Mouse (Mus musculus) olfactory bulb, adult 2 months (tissue): Measurements from ENCODE around the gene Bivm. TPM values are rescaled to one million over a fixed set of nuclear protein-coding genes. Genes with fewer than 3 reads are reported as not detected.

ENCODE experiments used
- H3K27ac ChIP-seq: fragments of 200-500 bp; 2 replicates; pipeline ENCODE4 v1.5.1; 2012; ENCODE audit warnings: low read depth, low read length; ENCODE audit not compliant: insufficient read depth
- H3K4me1 ChIP-seq: fragments of 200-500 bp; 2 replicates; pipeline ENCODE4 v1.6.1; 2012; ENCODE audit warnings: low read length; ENCODE audit not compliant: control insufficient read depth, insufficient read depth
- H3K4me3 ChIP-seq: fragments of 200-500 bp; 2 replicates; pipeline ENCODE4 v1.5.1; 2012; ENCODE audit warnings: mild to moderate bottlenecking, low read depth, low read length, moderate library complexity; ENCODE audit not compliant: insufficient read depth
- CTCF ChIP-seq: fragments of 200-500 bp; IDR thresholded peaks from 2 replicates; pipeline ENCODE4 v1.5.1; 2012; ENCODE audit warnings: low read depth, mild to moderate bottlenecking, low read length, moderate library complexity; ENCODE audit not compliant: insufficient read depth
- POLR2A ChIP-seq: fragments of 200-500 bp; IDR thresholded peaks from 2 replicates; pipeline ENCODE4 v1.6.1; 2012; ENCODE audit warnings: mild to moderate bottlenecking, low read depth, low read length, moderate library complexity; ENCODE audit not compliant: insufficient read depth
- WGBS: fragments of 180-500 bp; shearing (Covaris S2); methylation state at CpG from one replicate; pipeline ENCODE4 v1.1.7; 2018; 5-methylcytosine and 5-hydroxymethylcytosine counted together
- polyA plus RNA-seq: library from polyadenylated mRNA; stranded (reverse); fragments of >200 nt; gene quantifications from 2 replicates; pipeline ENCODE4 v1.2.4, GENCODE M21; 2012; ENCODE audit warnings: low replicate concordance; ENCODE audit not compliant: missing spikeins, insufficient read depth, insufficient read length

Bivm gene
- polyA plus RNA-seq, 1 experiment = not detected

- no peak overlapping the region for H3K27ac ChIP-seq
- 94% methylated on average over 5 of the region's 5 CpGs for WGBS
Observed at GRCm38 (mm10) chr1:44162389-44162788, 43.6 kb downstream of the Bivm start.

GRCm38 (mm10) chr1:44167859-44168383, 49.2 kb downstream of the Bivm start:
- TF ChIP-seq POLR2A (no peak), CTCF (no peak)
- H3K4me3 ChIP-seq = no peak overlapping the region
- H3K27ac ChIP-seq = no peak overlapping the region
- no peaks in the 10 kb centered on the region for H3K4me1 ChIP-seq
- 98% methylated on average over 3 of the region's 3 CpGs for WGBS

More at GRCm38 (mm10) chr1:44162389-44162788, 43.6 kb downstream of the Bivm start:
- H3K4me1 ChIP-seq = no peaks in the 10 kb centered on the region
- TF ChIP-seq CTCF = no peak
- TF ChIP-seq POLR2A = no peak
- no peak overlapping the region for H3K4me3 ChIP-seq

GRCm38 (mm10) chr1:44172656-44173055, 53.9 kb downstream of the Bivm start:
- Histone ChIP-seq H3K4me3 (no peak overlapping the region), H3K4me1 (no peaks in the 10 kb centered on the region), H3K27ac (no peak overlapping the region)
- 95% methylated on average over 4 of the region's 4 CpGs for WGBS
- TF ChIP-seq CTCF = no peak
- TF ChIP-seq POLR2A = no peak

- Histone ChIP-seq H3K4me1 (no peaks in the 10 kb centered on the region), H3K4me3 (no peak overlapping the region), H3K27ac (no peak overlapping the region)
- TF ChIP-seq CTCF = no peak
- no peak for TF ChIP-seq POLR2A
- WGBS = 91% methylated on average over 8 of the region's 8 CpGs
Observed at GRCm38 (mm10) chr1:44173903-44174302, 55.1 kb downstream of the Bivm start.

GRCm38 (mm10) chr1:44178086-44178485, 59.3 kb downstream of the Bivm start:
- TF ChIP-seq POLR2A (no peak), CTCF (no peak)
- Histone ChIP-seq H3K4me3 (no peak overlapping the region), H3K4me1 (no peaks in the 10 kb centered on the region), H3K27ac (no peak overlapping the region)
- WGBS = 92% methylated on average over 5 of the region's 5 CpGs

GRCm38 (mm10) chr1:44186396-44186795, 67.6 kb downstream of the Bivm start:
- Histone ChIP-seq H3K27ac (no peak overlapping the region), H3K4me1 (no peaks in the 10 kb centered on the region), H3K4me3 (no peak overlapping the region)
- TF ChIP-seq CTCF = no peak
- TF ChIP-seq POLR2A = no peak

Other genes starting within 250 kb of the Bivm start
- 104 TPM in 1 of 2 replicates, not detected in the other for gene Tpp2, start 185.3 kb upstream of the Bivm start, polyA plus RNA-seq
- not detected in 2 replicates for gene Mettl21c, start 98.9 kb upstream of the Bivm start, polyA plus RNA-seq
- not detected in 2 replicates for gene Gm8251, start 57.0 kb upstream of the Bivm start, polyA plus RNA-seq
- gene Tex30, start 16.5 kb upstream of the Bivm start, polyA plus RNA-seq = not detected in 2 replicates
- not detected in 2 replicates for gene Kdelc1, start 149 bp upstream of the Bivm start, polyA plus RNA-seq
- not detected in 2 replicates for gene Ercc5, start 28.8 kb downstream of the Bivm start, polyA plus RNA-seq
- not detected in 2 replicates for gene Mettl21e, start 100.0 kb downstream of the Bivm start, polyA plus RNA-seq